Mouse (Mus musculus) G1E (cell line): Measurements from ENCODE around the gene Slc43a3.

ENCODE experiments used
- CTCF ChIP-seq: IDR thresholded peaks from 2 replicates; pipeline ENCODE4 v1.5.1; 2012; ENCODE audit warnings: low read depth, low read length, inconsistent platforms, mixed read lengths
- GATA1 ChIP-seq: IDR thresholded peaks from 2 replicates; pipeline ENCODE4 v1.6.1; 2012; ENCODE audit warnings: borderline replicate concordance, low read length, inconsistent platforms, mixed read lengths
- GATA2 ChIP-seq: IDR thresholded peaks from 2 replicates; pipeline ENCODE4 v1.6.1; 2012; ENCODE audit warnings: low read depth, low read length, inconsistent platforms, borderline replicate concordance
- POLR2AphosphoS5 ChIP-seq: IDR thresholded peaks from 2 replicates; pipeline ENCODE4 v1.6.1; 2012; ENCODE audit warnings: low read depth, low read length, inconsistent platforms; ENCODE audit not compliant: insufficient replicate concordance
- TAL1 ChIP-seq: conservative IDR thresholded peaks from 2 replicates; pipeline ENCODE4 v1.6.1; 2012; ENCODE audit warnings: low read depth, low read length, inconsistent platforms, mixed read lengths

GRCm38 (mm10) chr2:84886821-84887281 lies 49.5 kb upstream of the Slc43a3 start:
- no peak for TF ChIP-seq TAL1
- no peak for TF ChIP-seq CTCF
- TF ChIP-seq GATA1: no peak
- no peak for TF ChIP-seq POLR2AphosphoS5
- TF ChIP-seq GATA2: no peak
